Mouse (Mus musculus) R1 (cell line): ENCODE data around the gene Npc2.

ENCODE experiments used
- DNase-seq: peaks from one replicate; pipeline ENCODE4 v3.0.0-alpha.2; 2018; ENCODE audit warnings: low read depth, low spot score

The Npc2 gene

DNA sequence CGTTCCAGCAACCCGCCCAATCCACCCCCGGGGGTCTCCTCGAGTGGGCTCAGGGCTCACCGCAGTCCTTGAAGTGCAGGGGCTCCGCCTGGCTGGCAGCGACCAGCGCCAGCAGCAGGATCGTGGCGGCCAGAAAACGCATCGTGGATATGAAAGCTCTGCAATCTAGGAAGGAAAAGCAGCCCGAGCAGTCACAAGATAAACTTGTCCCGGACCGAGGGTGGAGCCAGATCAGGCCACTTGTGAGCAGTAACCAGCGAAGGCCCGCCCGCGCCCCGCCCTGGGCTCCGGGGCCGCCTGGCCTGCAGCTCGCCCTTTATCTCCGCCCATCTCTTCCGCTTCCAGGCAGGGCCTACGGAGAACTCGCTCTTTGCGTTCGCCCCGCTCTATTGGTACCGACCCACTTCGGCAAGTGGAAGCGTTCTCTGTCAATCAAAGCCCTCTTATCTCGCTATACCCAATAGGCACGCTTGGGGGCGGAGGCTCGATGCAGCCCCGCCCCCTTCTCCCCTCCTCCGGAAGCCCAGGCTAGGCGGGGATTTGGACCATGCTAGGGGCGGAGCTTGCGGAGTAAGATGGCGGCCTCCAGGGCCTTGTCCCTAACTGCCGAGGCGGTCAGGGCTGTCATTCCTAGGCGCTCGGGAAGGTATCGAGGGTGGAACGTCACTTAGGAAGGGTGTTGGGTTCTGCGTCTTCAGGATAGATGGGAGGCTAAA lies at the start of gene Npc2, which contains the start of gene Isca2:
Npc2 (minus strand) TSS at position 427 of the 716 bp plus-strand sequence.
Isca2 (plus strand) TSS at position 526 of the 716 bp plus-strand sequence.
- peak; percentile 100 for DNase-seq

DNA sequence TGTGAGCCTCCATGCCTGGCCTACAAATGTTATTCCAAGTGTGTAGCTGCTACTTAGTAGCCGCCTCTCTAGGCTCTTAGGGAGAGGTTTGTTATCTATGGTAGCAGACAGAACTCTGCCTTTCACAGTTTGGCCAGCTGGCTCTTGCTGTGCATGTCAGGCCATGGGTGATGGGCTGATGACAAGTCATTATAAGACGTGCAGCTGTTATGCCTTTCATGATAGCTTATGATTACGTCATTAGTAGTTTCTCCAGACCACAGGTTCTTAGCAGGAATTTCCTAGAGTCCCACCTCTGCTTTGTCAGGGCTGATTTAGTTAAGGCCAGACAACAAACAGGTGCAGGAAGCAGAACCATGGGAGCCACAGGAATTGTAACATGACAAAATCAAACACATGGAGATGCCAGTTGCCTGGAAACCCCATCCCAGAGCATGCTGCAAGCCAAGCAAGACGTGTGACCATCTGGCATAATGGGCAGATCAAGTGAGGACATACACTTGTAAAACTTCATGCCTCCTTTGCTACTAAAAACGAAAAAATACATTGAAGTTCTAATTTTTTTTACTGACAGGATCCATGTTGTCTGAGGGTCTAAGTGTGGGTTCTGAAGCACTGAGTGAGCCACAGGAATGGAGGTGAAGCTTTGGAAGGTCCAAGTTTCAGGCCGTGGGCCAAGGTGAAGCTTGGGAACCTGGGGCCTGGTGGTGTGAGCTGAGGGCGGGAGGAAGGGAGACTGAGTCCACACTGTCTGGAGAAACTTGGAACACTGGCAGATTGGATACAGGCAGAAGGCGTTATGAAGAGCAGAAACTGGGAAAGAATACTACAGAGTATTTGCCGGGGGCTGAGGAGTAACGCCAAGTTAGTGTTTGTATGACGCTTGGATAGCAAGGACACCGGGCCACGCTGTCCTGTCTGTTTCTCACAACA lies 46.5 kb upstream of the Npc2 start:
- DNase-seq: no peak

DNA sequence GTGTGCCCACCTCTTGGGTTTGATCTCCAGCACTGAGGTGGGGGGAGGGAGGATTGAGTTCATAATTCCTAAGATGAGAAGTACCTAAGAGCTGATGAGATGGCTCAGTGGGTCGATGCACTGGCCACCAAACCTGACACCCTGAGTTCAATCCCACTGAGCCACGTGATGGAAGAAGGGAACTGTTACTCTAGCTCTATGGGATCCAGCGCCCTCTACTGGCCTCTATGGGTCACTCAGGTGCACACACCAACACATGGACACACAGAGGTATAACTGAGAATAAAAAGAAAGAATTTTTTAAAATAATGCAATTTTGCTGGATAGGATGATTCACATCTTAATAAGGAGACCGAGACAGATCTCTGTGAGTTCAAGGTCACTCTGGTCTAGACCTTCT lies 45.5 kb upstream of the Npc2 start:
- DNase-seq: peak; percentile 77

DNA sequence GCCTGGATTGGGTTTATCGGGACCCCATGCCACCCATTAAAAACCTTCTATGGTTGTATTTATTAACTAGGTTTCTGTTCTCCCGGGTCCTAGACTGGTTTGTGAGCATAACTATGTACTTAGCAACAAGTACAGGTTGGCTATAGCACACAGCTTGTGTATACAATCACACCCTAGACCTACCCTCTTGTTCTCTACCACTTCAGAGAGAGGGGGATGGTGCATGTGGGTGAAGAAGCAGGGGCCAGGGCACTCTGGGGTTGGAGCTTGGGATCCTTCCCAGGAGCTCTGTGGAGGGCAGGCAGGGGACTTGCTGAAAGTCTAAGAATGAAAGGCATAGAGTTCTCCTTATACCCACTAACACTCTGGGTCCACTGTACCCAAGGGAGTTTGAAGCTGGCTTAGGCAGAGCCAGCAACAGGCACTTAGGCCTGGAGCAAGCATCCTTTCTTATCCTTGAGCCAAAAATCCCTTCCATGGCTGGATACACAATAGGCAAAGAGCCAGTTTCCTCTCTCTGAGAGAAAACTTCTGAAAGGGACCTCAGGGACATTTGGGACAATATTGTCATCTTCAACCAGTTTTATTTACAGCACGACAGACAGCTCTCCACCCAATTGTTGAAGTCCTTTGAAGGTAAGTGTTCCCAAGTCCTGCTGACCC lies 41.8 kb upstream of the Npc2 start:
- DNase-seq: no peak

DNA sequence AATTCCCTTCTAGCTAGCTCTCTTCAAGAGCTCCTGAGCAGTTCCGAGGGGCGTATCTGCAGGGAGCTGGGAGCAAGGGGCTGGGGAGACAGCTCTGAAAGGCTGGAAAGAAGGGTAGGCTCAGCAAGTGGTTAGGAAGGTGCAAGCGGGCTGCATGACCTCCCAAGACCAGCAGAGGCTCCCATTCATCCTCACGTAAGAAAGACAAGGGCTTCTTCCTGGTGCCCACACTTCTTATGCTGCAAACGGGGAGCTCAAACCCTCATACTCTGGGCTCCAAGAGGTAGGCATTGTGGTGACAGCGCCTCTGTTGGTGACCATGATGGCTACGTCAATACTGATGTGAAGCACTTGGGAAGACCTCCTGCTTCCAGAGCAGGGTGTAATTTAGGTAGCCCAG lies 40.8 kb upstream of the Npc2 start:
- DNase-seq: peak; percentile 28

DNA sequence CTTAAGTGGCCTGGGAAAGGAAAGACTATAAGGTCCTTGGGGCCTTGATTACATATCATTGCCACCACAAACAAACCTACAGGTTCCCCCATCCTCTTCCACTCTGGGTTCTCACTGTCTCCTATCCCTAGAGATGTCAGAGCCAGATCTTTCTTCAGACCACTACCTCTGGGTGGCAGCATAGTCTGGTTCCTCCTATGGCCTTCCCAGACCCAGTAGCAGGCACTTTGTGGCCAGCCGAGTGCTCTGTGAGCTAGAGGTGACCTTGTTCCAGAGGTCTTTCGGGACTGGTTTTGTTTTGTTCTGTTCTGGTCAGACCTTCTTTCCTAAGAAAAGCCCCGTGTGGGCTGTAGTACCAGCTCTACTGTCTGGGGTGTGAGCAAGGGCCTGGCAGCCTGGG lies 39.1 kb upstream of the Npc2 start:
- DNase-seq: no peak

DNA sequence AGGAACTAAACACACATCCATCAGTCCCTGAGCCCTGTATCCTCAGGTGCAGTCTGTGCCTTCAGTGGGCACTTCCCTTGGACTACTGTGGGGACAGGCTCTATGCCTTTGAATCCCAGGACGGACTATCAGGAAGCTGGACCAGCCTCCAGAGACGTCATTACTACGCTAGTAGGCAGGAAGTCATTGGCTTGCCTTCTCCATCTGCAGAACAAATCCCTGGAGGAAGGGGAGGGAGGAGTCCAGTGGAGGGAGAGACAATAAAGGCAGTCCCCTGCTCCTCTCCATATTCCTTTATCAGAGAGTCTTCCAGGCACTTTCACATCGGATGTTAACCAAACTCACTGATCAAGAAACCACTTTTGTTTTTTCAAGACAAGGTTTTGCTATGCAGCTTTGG lies 38.6 kb upstream of the Npc2 start:
- no peak for DNase-seq

DNA sequence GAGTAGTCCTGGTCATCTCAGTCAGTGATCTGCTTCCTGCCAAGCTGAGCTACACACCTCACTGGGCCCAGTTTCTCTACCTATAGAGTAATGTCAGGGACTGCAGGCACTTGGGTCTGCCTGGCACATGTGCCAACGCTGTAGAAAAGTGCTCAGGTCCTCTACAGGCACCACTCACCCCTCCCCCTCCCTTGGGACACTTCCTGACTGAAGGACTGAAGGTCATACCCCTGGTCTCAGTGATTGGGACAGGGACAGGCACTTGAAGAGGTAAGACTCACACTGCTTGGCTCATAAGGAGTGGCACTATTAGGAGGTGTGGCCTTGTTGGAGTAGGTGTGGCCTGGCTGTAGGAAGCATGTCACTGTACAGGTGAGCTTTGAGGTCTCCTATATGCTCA lies 37.9 kb upstream of the Npc2 start:
- no peak for DNase-seq

DNA sequence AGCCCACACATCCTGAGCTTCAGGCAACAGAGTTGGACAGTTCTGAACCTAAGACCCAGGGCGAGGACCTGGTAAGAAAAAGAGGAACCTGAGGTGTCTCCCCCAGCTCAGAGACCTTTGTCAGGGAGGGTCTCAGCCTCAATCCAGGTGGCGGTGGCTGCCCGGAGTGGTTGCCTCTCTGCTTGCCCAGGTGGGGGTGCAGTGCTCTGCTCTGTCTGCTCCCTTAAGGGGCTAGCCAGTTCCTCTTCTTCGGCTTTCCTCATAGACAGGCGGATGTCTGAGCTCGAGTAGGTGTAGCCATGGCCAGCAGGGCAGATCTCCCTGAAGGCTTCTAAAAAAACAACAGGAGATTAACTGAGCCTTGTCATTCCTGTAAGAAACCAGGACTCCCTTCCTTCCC lies 36.1 kb upstream of the Npc2 start:
- DNase-seq: no peak

DNA sequence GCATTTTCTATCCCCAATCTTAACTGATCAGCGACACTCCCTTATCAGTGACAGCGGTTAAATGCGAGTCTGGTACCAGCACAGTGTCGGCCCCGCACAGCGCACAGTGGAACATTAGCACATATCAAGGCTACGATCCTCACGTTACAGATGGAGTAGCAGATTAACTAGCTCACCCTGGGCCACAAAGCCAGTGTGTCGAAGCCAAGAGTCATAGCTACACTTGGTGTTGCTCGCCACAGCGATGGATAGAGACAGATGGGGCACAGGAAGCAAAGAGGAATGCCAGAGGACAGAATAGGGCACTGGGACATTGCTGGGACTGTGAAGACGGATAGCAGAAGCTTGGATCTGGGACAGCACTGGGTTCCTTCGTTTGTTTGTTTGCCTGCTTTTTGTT lies 34.4 kb upstream of the Npc2 start:
- DNase-seq: no peak

DNA sequence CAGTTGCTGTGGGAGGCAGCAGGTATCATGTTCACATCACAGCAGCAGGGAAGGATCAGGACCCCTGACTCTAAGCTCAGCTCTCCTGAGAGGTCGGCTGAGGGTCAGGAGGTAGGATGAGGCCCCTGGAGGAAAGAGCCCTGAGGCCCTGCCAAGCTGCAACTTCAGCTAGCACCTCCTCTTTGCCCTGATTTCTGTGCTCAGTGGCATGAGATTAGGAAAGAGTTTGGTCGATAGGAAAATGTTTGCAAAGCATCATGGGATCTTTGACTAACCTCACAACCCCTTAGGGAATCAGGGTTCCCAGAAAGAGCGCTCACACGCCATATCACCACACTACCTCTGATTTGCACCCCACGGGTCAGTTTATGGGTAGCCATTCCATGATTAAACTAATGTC lies 33.8 kb upstream of the Npc2 start:
- no peak for DNase-seq

DNA sequence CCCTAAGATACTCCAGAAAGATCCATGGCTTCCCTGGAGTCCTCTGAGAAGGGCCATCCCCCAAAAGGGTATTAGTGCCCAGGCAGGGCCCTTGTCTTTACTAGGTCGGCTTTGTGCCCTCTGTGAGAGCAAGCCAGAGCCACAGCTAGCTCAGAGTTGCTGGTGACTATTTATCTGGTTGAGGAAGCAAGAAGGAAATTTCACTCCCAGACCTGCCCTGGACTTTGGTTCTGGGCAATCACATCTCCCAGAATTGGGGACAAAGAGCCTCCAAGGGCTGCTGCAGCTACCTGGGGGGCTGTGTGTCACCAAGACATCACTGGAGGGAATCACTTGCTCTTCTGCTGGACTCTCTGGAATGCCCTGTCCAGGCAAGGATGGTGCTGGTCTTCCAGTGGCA lies 33.1 kb upstream of the Npc2 start:
- no peak for DNase-seq

DNA sequence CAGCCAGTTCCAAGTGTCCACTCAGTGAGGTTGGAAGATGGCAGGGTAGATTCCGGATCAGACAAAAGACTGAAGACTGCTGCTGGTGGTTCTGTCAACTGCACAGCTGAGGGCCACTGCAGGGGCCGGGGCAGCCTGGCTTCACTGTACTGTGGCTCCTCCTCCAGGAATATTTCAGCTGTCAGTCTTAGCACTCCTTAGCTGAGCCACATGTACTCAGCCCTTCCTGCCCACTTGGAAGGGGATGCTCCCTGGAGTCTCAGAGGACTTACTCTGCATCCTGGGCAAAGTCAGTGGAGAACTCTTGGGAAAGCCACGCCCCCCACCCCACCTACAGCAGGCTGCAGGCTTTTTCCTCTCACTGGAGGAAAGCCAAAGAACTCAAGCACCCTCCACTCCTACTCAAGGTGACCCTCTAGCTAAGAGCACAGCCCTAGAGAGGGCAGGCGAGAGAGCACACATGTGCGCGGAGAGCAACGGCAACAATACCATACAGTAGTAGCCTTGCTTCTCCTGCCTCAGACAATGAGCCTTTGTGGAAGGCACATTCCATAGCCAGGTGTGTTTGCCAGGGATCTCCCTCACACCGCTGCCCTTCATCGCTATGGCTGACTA lies 32.4 kb upstream of the Npc2 start:
- peak; percentile 67 for DNase-seq

DNA sequence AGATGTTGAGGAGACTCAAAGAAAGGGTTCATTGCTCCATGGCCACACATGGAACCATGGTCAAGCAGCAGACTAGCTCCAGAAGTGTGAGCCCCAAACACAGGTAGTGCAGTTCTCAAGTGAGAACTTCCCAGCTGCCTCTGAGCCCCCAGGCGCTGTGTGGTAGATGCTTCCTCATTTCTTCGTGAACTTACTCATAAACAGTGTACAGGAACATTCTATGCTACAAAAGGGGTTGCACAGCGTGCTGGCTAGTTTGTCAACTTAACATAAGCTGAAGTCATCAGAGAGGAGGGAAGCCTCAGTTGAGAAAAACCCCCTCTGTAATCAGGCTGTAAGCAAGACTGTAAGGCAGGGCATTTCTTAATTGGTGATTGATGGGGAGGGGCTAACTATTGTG lies 29.7 kb upstream of the Npc2 start:
- DNase-seq: no peak

DNA sequence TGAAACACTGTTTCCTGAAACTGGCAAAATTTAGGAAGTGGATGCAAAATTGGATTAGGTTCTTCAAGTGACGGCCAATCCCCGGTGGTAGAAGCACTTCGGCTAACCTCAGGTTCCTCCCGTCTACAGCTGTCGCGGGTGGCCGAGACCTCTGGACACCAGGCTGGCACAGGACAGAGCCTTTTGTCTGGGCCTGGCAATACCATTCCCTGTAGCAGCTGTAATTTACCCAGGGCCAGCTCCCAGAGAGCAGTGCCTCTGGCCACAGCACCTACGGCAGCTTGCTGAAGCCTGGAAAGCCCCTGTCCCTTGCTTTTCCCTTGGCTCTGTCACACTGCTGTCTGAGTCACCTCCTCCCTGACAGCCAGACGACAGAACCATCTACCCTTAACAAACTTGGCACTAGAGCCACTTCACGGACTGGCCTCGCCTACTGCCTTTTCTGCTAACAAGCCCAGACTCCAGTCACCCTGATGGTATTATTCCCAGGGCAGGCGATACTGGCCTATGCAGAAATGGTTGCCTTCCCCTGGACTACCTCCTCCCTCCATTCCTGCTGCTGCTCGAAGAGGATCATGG lies 28.7 kb upstream of the Npc2 start:
- no peak for DNase-seq

DNA sequence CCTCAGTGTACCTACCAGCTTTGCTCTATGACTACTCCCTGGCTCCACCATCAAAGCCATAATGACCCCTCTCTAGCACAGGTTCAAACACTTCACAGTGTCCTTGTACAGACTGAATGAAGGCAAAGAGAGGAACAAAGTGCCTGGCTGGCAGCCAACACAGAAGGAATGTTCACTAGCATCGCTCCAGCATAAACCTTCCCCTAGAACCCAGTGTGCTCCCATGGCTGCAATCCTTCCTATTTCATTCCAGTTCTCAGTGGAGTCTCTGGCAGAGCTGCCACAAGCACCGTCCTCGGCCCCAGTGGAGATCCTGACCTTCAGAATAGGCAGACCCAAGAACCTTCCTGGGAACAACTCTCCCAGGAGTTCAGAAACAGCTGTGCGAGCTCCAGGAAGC lies 27.5 kb upstream of the Npc2 start:
- no peak for DNase-seq

DNA sequence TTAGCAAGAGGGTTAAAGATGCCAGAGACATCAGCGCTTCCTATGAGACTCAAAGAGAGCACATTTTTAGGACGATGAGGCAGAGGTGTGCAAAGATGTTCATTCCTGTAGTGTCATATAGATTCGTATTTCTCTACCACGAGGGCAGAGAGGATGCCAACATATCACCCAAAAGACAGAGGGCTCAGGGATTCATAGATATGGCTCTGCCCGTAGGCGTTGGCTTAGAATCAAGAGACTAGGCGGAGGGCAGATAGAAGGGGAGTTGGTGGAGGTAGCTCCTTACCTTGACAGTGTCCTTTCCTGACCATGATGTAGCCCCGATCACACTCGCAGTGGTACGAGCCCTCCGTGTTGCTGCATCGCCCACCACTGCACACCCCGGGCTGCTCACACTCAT lies 26.1 kb upstream of the Npc2 start:
- no peak for DNase-seq

DNA sequence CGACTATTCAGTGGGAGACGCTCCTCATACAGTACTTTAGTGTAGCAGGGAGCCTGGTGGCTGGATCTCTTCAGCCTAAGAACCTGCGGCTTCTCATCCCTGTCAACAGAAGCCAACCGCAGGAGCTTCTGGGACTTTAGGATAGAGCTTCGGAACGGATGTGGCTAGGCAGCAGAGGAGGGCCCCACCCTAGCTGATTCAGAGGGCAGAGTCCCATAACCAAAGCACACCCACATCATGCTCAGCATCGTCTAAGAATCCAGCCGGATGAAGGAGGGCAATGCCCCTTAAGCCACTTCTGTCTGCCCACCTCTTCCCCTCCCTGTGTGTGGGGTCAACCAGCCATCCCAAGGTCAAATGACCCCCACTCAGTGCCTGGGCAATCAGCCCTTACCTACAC lies 21.7 kb upstream of the Npc2 start:
- DNase-seq: no peak

DNA sequence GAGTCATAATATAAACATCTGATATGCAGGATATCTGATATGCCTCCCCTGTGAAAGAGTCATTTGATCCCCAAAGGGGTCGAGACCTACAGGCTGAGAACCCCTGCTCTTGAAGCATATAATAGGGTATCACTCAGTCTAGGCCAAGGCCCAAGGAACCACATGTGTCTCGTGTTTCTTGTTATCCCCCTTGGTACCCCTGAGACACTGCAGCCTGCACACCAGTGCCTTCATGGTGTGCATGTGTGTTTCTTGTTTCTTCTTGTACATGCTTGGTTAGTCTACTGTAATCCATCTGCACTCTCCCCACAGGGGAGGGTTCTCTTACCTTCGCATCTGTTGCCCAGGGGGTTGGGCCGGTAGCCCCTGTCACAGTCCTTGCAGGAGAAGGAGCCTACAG lies 19.7 kb upstream of the Npc2 start:
- no peak for DNase-seq

DNA sequence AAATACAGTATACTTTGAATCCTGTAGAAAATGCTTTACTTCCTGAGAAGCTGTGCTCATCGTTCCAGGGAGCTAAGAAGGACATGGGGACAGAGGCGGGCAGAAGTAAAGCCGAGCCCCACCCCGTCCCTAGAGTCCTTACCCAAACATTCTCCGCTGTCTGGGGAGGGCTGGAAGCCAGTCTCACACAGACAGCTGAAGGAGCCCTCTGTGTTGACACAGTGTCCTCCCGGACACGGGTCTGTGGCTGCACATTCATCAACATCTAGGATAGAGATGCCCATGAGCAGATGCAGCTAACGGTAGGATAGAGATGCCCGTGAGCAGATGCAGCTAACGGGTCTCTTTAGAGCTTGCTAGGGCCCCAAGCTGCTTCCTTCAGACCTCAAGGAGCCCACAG lies 17.9 kb upstream of the Npc2 start:
- DNase-seq: no peak

DNA sequence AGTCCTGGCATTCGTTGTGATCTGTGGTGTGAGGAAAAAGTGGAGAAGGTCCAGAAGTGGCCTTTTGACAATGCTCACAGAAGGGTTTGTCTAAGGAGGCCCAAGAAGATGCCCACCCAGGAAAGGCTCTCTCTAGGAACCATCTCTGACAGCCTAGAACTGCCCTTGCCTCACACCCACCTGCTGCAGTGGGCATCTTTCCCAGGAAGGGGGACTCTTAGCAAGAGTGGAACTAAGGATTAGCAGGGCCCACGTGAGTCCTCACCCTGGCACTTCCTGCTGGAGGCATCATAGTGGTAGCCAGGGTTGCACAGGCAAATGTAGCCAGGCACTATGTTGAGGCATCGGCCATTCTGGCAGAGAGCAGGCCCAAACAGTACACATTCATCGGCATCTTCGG lies 13.1 kb upstream of the Npc2 start:
- no peak for DNase-seq
